Comparison of ENCODE assay signal across 29 mouse cellular contexts in the genomic region with DNA sequence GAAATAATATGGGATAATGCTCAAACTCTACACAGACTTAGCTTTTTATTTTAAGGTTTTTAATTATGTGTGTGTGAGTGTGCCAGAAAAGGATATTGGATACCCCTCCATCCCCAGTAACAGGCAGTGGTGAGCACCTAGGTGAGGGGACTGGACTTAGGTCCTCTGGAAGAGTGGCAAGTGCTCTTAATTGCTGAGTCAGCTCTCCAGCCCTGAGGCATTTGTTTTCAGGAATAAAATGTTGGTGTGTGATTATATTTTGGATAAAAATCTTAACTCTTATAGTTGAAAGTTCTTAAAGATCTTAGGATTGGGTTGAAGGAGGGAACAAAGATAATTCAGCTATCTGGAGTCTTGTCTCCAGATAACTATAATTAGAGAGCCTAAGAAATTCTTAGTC.
"Had no signal": no experiment of that assay in that cellular context is flagged by ENCODE, and none has a peak within 500 bp of the region (broad histone marks: within the 10 kb centered on the region; RNA-seq: fewer than 3 reads in every experiment).

No protein-coding gene starts in this region.

- H3K27me3 ChIP-seq: heart, embryonic 13.5 days; heart, embryonic 15.5 days; hindbrain, embryonic 12.5 days; hindbrain, embryonic 13.5 days; hindbrain, embryonic 15.5 days; intestine, embryonic 15.5 days; kidney, embryonic 15.5 days had no signal

- H3K9me3 ChIP-seq: heart, embryonic 10.5 days; heart, embryonic 13.5 days; heart, embryonic 15.5 days; hindbrain, embryonic 10.5 days; hindbrain, embryonic 12.5 days; hindbrain, embryonic 13.5 days; hindbrain, embryonic 15.5 days; intestine, embryonic 15.5 days; kidney, embryonic 15.5 days had no signal

- H3K27ac ChIP-seq: heart, embryonic 10.5 days; heart, embryonic 13.5 days; heart, embryonic 15.5 days; hindbrain, embryonic 10.5 days; hindbrain, embryonic 12.5 days; hindbrain, embryonic 13.5 days; hindbrain, embryonic 14.5 days; hindbrain, embryonic 15.5 days; hindbrain, postnatal 0 days; intestine, embryonic 15.5 days; kidney, embryonic 15.5 days; kidney, postnatal 0 days; layer of hippocampus, adult 2 months; left cerebral cortex, adult 2 months had no signal

- H3K9ac ChIP-seq: heart, embryonic 13.5 days; heart, embryonic 15.5 days; hindbrain, embryonic 12.5 days; hindbrain, embryonic 13.5 days; hindbrain, embryonic 14.5 days; hindbrain, embryonic 15.5 days; intestine, embryonic 15.5 days; kidney, embryonic 15.5 days had no signal

- DNase-seq: heart, postnatal 10 days; heart, postnatal 14 days; heart, postnatal 36 days; kidney, adult 11 months; kidney, adult 18-20 months; kidney, adult 9 months; kidney, postnatal 10 days; kidney, postnatal 14 days; layer of hippocampus, adult 9-11 months; layer of hippocampus, postnatal 36 days had no signal

- H3K4me2 ChIP-seq: heart, embryonic 11.5 days; heart, embryonic 13.5 days; heart, embryonic 15.5 days; hindbrain, embryonic 12.5 days; hindbrain, embryonic 13.5 days; hindbrain, embryonic 14.5 days; hindbrain, embryonic 15.5 days; intestine, embryonic 15.5 days; kidney, embryonic 15.5 days had no signal

- ATAC-seq: hindbrain, embryonic 16.5 days; hindbrain, postnatal 0 days; inflammation-experienced regulatory T-cells, adult 6 months; intestine, embryonic 15.5 days; intestine, embryonic 16.5 days; intestine, postnatal 0 days had no signal

- H3K4me1 ChIP-seq: heart, embryonic 10.5 days; heart, embryonic 13.5 days; heart, embryonic 15.5 days; hindbrain, embryonic 10.5 days; hindbrain, embryonic 12.5 days; hindbrain, embryonic 13.5 days; hindbrain, embryonic 15.5 days; intestine, embryonic 15.5 days; kidney, embryonic 15.5 days had no signal

- H3K4me3 ChIP-seq: heart, embryonic 10.5 days; heart, embryonic 13.5 days; heart, embryonic 15.5 days; hindbrain, embryonic 10.5 days; hindbrain, embryonic 12.5 days; hindbrain, embryonic 13.5 days; hindbrain, embryonic 15.5 days; intestine, embryonic 15.5 days; kidney, embryonic 15.5 days; layer of hippocampus, adult 2 months; left cerebral cortex, adult 2 months had no signal
